Mouse (Mus musculus): ENCODE data around the gene Egfl7. TPM values are rescaled to one million over a fixed set of nuclear protein-coding genes. Genes with fewer than 3 reads are reported as not detected.

The Egfl7 gene
- polyA plus RNA-seq, 1 experiment from 2014 or later = 54.3 TPM

DNA sequence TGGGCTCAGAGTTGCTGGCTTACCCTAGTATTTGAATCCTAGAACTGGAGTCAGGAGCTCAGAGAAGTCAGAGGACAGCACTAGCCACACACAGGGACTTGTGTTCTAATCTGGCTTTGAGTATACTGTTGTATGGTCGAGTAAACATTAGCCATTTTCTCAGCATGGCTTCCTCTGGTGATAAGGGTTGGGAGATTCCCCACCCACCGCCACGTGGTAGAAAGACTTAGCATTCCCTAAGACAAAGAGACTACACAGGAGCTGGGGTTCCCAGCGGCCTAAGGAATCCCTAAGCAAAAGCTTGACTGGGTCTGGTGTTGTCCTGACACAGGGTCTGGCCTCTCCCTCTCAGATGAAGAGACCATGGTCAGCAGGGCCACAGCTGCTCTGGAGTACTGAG lies 3.4 kb upstream of the Egfl7 start:
- ATAC-seq (replicated peaks; ENCODE audit: insufficient number of reproducible peaks, low FRiP score, low TSS enrichment, low read depth) (no peak), DNase-seq (ENCODE audit: low spot score) (no peak)
- 53% methylated on average over 4 of the region's 4 CpGs for WGBS
- H3K4me1 ChIP-seq (ENCODE audit: control insufficient read depth, insufficient read depth, low read length) = no peaks in the 10 kb centered on the region; the same call in 1 of the 2 replicates
- H3K27ac ChIP-seq (replicated peaks; ENCODE audit: low read depth, low read length) = no peak overlapping the region
- no peaks in the 10 kb centered on the region for H3K9me3 ChIP-seq (replicated peaks; ENCODE audit: control insufficient read depth, low read length)
- H3K4me2 ChIP-seq (ENCODE audit: low read depth, low read length) = no peak overlapping the region
- no peak overlapping the region for H3K9ac ChIP-seq (replicated peaks; ENCODE audit: low read length)
- no peaks in the 10 kb centered on the region for H3K27me3 ChIP-seq (ENCODE audit: control insufficient read depth, insufficient read depth, low read length)
- no peaks in the 10 kb centered on the region for H3K36me3 ChIP-seq (replicated peaks; ENCODE audit: control insufficient read depth, insufficient read depth, low read depth, low read length)
- H3K4me3 ChIP-seq (ENCODE audit: low read depth, low read length) = no peak overlapping the region

DNA sequence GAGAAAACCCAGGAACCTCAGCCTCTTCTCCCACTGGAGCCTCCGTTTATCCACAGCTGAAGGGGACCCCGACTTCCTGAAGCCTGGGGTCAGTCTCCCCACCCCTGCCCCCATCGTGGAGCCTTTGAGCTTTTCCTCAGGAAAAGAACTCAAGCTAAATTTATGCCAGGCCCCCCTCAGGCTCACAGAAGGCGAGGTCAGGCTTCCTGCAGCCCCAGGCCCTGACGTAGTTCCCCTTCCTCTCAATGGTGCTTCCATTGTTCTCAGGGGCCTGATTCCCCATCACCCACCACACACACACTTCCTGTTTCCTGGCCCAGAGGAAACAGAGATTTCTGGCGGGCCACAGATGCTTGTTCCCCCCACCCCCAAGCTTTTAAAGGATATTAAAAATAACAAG lies 1.4 kb upstream of the Egfl7 start:
- H3K9me3 ChIP-seq (replicated peaks; ENCODE audit: control insufficient read depth, low read length) = no peaks in the 10 kb centered on the region
- peak overlapping the region; percentile 59 for H3K27ac ChIP-seq (replicated peaks; ENCODE audit: low read depth, low read length)
- ATAC-seq (replicated peaks; ENCODE audit: insufficient number of reproducible peaks, low FRiP score, low TSS enrichment, low read depth) = no peak
- H3K4me2 ChIP-seq (ENCODE audit: low read depth, low read length) = no peak overlapping the region
- H3K9ac ChIP-seq (replicated peaks; ENCODE audit: low read length) = peak overlapping the region; percentile 4
- H3K27me3 ChIP-seq (ENCODE audit: control insufficient read depth, insufficient read depth, low read length) = no peaks in the 10 kb centered on the region
- no peak overlapping the region for H3K4me3 ChIP-seq (ENCODE audit: low read depth, low read length)
- 37% methylated on average over 6 of the region's 6 CpGs for WGBS
- no peaks in the 10 kb centered on the region for H3K36me3 ChIP-seq (replicated peaks; ENCODE audit: control insufficient read depth, insufficient read depth, low read depth, low read length)
- H3K4me1 ChIP-seq (ENCODE audit: control insufficient read depth, insufficient read depth, low read length) = no peaks in the 10 kb centered on the region; the same call in 1 of the 2 replicates
- DNase-seq (ENCODE audit: low spot score) = peak; percentile 48

DNA sequence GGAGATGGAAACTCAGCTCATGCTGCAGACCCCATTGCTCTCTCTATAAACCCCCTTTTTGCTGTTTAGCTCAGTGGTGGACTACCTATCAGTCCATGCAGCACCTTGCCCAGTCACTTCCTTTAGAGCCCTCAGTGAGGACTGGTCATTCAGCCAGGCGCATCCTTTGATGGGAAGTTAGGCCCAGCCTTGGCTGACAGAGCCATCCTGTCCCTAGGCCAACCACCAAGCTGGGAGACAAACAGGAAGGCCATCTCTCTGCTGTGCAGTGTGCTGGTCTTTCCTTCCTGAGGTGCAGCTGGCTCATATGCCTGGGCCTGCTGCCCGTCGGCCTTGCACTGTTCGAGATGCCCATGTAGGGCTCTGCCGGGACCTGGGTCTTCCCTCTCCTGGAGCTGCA lies 937 bp downstream of the Egfl7 start:
- 88% methylated on average over 5 of the region's 5 CpGs for WGBS
- Histone ChIP-seq H3K4me2 (ENCODE audit: low read depth, low read length) (no peak overlapping the region), H3K36me3 (replicated peaks; ENCODE audit: control insufficient read depth, insufficient read depth, low read depth, low read length) (no peaks in the 10 kb centered on the region), H3K9me3 (replicated peaks; ENCODE audit: control insufficient read depth, low read length) (no peaks in the 10 kb centered on the region), H3K9ac (replicated peaks; ENCODE audit: low read length) (no peak overlapping the region), H3K4me1 (ENCODE audit: control insufficient read depth, insufficient read depth, low read length) (no peaks in the 10 kb centered on the region; the same call in 1 of the 2 replicates), H3K27ac (replicated peaks; ENCODE audit: low read depth, low read length) (no peak overlapping the region), H3K4me3 (ENCODE audit: low read depth, low read length) (no peak overlapping the region), H3K27me3 (ENCODE audit: control insufficient read depth, insufficient read depth, low read length) (no peaks in the 10 kb centered on the region)
- DNase-seq (ENCODE audit: low spot score) (no peak), ATAC-seq (replicated peaks; ENCODE audit: insufficient number of reproducible peaks, low FRiP score, low TSS enrichment, low read depth) (no peak)

DNA sequence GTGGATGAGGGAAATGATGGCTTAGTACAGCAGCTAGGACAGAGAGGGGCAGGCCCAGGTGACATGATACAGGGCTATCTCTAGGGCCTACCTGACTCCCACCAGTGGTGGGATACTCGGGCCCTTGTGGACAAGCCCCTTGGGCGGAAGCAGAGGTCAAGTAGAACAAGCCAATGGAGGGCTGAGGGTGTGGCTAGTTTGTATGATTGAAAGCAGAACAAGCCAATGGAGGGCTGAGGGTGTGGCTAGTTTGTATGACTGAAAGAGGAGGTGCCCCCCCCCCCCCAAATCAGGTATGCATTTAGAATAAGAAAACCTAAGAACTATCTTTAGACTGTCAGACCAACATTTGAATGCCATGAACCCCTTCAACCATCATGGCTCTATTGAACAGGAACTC lies 2.4 kb downstream of the Egfl7 start:
- Histone ChIP-seq H3K4me1 (ENCODE audit: control insufficient read depth, insufficient read depth, low read length) (peaks cover 3% of the 10 kb centered on the region; the same call in 1 of the 2 replicates), H3K9me3 (replicated peaks; ENCODE audit: control insufficient read depth, low read length) (no peaks in the 10 kb centered on the region), H3K4me3 (ENCODE audit: low read depth, low read length) (no peak overlapping the region), H3K27ac (replicated peaks; ENCODE audit: low read depth, low read length) (no peak overlapping the region), H3K4me2 (ENCODE audit: low read depth, low read length) (no peak overlapping the region), H3K9ac (replicated peaks; ENCODE audit: low read length) (no peak overlapping the region), H3K27me3 (ENCODE audit: control insufficient read depth, insufficient read depth, low read length) (no peaks in the 10 kb centered on the region), H3K36me3 (replicated peaks; ENCODE audit: control insufficient read depth, insufficient read depth, low read depth, low read length) (no peaks in the 10 kb centered on the region)
- no peak for DNase-seq (ENCODE audit: low spot score)
- 74% methylated on average over 2 of the region's 2 CpGs for WGBS
- ATAC-seq (replicated peaks; ENCODE audit: insufficient number of reproducible peaks, low FRiP score, low TSS enrichment, low read depth) = no peak

DNA sequence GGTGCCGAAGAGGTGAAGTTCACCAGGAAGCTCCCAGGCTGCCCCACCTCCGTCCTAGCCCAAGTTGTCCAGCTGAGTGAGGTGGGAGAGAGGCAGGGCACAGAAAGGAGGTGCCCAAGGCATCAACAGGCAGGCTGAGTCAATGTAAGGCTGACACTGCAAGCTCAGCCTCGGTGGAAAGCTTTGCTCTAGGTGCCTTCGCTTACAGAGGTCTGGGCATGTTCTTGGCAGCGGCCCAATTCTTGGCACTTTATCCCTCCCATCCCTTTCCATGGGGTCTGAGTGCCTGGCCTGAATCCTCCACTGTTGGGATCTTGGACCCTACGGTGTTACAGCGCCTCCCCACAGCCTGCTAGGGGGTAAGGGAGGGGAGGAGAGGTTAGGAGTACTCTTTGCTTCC lies 2.9 kb downstream of the Egfl7 start:
- Histone ChIP-seq H3K36me3 (replicated peaks; ENCODE audit: control insufficient read depth, insufficient read depth, low read depth, low read length) (no peaks in the 10 kb centered on the region), H3K27me3 (ENCODE audit: control insufficient read depth, insufficient read depth, low read length) (no peaks in the 10 kb centered on the region), H3K27ac (replicated peaks; ENCODE audit: low read depth, low read length) (0 out of 2 replicates have a peak overlapping the region, but pooled peaks have one; percentile 3), H3K9ac (replicated peaks; ENCODE audit: low read length) (no peak overlapping the region), H3K4me1 (ENCODE audit: control insufficient read depth, insufficient read depth, low read length) (peaks cover 3% of the 10 kb centered on the region; the same call in 1 of the 2 replicates), H3K9me3 (replicated peaks; ENCODE audit: control insufficient read depth, low read length) (no peaks in the 10 kb centered on the region), H3K4me3 (ENCODE audit: low read depth, low read length) (no peak overlapping the region), H3K4me2 (ENCODE audit: low read depth, low read length) (no peak overlapping the region)
- 84% methylated on average over 7 of the region's 7 CpGs for WGBS
- DNase-seq (ENCODE audit: low spot score) (no peak), ATAC-seq (replicated peaks; ENCODE audit: insufficient number of reproducible peaks, low FRiP score, low TSS enrichment, low read depth) (no peak)

DNA sequence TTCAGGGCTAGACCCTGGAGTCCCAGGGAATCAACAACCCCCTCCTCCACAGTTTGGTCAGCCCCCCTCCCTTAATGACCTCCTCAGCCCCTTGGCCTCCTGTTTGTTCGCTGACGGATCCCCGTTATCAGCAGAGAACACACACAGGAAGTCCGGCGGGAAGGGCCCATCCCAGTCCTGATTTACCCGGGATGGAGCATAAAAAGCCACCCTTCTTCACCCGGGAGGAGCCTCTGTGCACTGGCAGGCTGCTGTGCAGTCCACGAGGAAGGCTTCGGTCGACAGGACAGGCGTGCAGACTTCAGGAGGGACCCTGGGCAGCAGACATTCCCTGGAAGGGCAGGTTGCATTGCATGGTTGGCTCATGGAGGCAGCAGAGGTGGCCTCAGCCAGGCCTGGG lies 3.8 kb downstream of the Egfl7 start:
- Histone ChIP-seq H3K9me3 (replicated peaks; ENCODE audit: control insufficient read depth, low read length) (no peaks in the 10 kb centered on the region), H3K27ac (replicated peaks; ENCODE audit: low read depth, low read length) (peak overlapping the region; percentile 52; the same call in 1 of the 2 replicates), H3K4me3 (ENCODE audit: low read depth, low read length) (0 out of 2 replicates have a peak overlapping the region, but pooled peaks have one; percentile 17), H3K4me1 (ENCODE audit: control insufficient read depth, insufficient read depth, low read length) (peaks cover 3% of the 10 kb centered on the region; the same call in 1 of the 2 replicates), H3K9ac (replicated peaks; ENCODE audit: low read length) (peak overlapping the region; percentile 32), H3K27me3 (ENCODE audit: control insufficient read depth, insufficient read depth, low read length) (no peaks in the 10 kb centered on the region), H3K4me2 (ENCODE audit: low read depth, low read length) (no peak overlapping the region), H3K36me3 (replicated peaks; ENCODE audit: control insufficient read depth, insufficient read depth, low read depth, low read length) (no peaks in the 10 kb centered on the region)
- no peak for ATAC-seq (replicated peaks; ENCODE audit: insufficient number of reproducible peaks, low FRiP score, low TSS enrichment, low read depth)
- 67% methylated on average over 11 of the region's 11 CpGs for WGBS
- no peak for DNase-seq (ENCODE audit: low spot score)

DNA sequence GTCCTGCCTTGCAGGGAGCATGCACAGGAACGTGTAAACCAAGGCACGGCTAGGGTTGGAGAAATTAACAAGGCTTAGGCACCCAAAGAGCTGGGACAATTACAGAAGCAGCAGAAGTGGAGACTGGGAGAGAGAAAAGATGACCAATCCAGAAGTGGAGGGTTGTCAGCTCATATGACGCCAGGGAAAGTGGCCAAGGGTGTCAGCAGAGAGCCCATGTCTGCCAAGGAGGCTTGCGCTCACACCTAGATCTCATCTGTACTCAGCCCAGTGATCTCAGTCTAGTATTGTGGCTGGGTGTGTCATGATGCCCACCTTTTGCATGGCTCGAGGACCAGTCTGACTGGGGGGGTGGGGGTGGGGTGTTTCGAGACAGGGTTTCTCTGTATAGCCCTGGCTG lies 5.9 kb downstream of the Egfl7 start:
- no peaks in the 10 kb centered on the region for H3K36me3 ChIP-seq (replicated peaks; ENCODE audit: control insufficient read depth, insufficient read depth, low read depth, low read length)
- H3K4me1 ChIP-seq (ENCODE audit: control insufficient read depth, insufficient read depth, low read length) = peaks cover 3% of the 10 kb centered on the region; the same call in 1 of the 2 replicates

DNA sequence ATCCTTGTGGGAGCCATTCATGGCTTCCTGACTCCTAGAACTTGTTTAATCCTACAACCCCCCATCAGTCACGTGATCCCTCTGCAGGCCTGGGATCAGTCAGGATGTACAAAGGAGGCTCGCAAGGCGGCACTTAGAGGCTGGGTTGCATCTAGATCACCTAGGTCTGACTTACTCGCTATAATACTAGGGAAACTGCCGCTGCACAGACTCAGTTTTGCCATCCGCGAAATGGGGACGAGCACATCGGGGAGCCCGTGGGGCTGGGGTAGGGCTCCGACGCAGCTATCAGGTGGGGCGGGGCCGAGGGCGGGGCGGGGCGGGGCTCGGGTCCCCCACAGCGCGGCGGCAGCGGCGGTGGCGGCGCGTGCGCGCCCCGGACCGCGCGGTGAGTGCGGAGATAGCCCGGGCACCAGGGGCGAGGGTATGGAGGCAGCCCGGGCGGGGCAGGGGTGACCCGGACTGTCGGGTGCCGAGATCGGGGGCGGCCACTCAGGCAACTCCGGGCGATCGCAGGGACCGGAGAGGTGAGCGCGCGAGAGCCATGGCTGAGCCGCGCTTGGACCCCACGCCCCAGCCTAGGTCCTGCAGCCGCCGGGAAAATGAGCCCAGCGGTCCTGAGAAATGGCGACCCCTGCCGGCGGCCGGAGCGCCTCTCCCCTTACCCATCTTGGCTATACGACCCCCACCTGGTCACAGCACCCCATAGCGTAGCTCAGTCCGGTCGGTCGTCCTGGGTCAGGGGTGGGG lies 6.7 kb downstream of the Egfl7 start, which contains the start of gene Gm20532:
Gene Gm20532, plus strand, starts transcription at position 346 of the 750 bp plus-strand sequence.
- Histone ChIP-seq H3K9me3 (replicated peaks; ENCODE audit: control insufficient read depth, low read length) (no peaks in the 10 kb centered on the region), H3K27ac (replicated peaks; ENCODE audit: low read depth, low read length) (peak within 1 kb of the TSS; percentile 35), H3K4me3 (ENCODE audit: low read depth, low read length) (peak within 1 kb of the TSS; percentile 59), H3K27me3 (ENCODE audit: control insufficient read depth, insufficient read depth, low read length) (no peaks in the 10 kb centered on the region), H3K36me3 (replicated peaks; ENCODE audit: control insufficient read depth, insufficient read depth, low read depth, low read length) (no peaks in the 10 kb centered on the region), H3K4me2 (ENCODE audit: low read depth, low read length) (peak within 1 kb of the TSS; percentile 69), H3K9ac (replicated peaks; ENCODE audit: low read length) (peak within 1 kb of the TSS; percentile 73), H3K4me1 (ENCODE audit: control insufficient read depth, insufficient read depth, low read length) (peaks cover 3% of the 10 kb centered on the region; the same call in 1 of the 2 replicates)
- WGBS = 2% methylated on average over 63 of the region's 65 CpGs
- DNase-seq (ENCODE audit: low spot score) (peak; percentile 81), ATAC-seq (replicated peaks; ENCODE audit: insufficient number of reproducible peaks, low FRiP score, low TSS enrichment, low read depth) (peak; percentile 79)

More for the DNA sequence above, 5.9 kb downstream of the Egfl7 start:
- no peaks in the 10 kb centered on the region for H3K9me3 ChIP-seq (replicated peaks; ENCODE audit: control insufficient read depth, low read length)
- H3K9ac ChIP-seq (replicated peaks; ENCODE audit: low read length) = no peak overlapping the region
- H3K27ac ChIP-seq (replicated peaks; ENCODE audit: low read depth, low read length) = peak overlapping the region; percentile 35; the same call in 1 of the 2 replicates
- ATAC-seq (replicated peaks; ENCODE audit: insufficient number of reproducible peaks, low FRiP score, low TSS enrichment, low read depth) (no peak), DNase-seq (ENCODE audit: low spot score) (no peak)
- no peak overlapping the region for H3K4me2 ChIP-seq (ENCODE audit: low read depth, low read length)
- peak overlapping the region; percentile 21 for H3K4me3 ChIP-seq (ENCODE audit: low read depth, low read length)
- 62% methylated on average over 6 of the region's 6 CpGs for WGBS
- no peaks in the 10 kb centered on the region for H3K27me3 ChIP-seq (ENCODE audit: control insufficient read depth, insufficient read depth, low read length)
